Mouse (Mus musculus): ENCODE results near the gene Ptp4a2. TPM values are rescaled to one million over a fixed set of nuclear protein-coding genes. Genes with fewer than 3 reads are reported as not detected.

The Ptp4a2 gene
- polyA plus RNA-seq, 1 experiment from 2014 or later = 222 TPM

Small RNAs within 50 kb of the gene (microRNA-seq; reads per million reads assigned to microRNA genes)
- not detected for gene Gm28017

Other genes starting within 250 kb of the Ptp4a2 start
- gene Lck, start 237.6 kb upstream of the Ptp4a2 start, polyA plus RNA-seq (2015; fragmentation: Nextera tagmentation; extraction: Ambion mirVana) = 15.4 and 16.2 TPM in 2 replicates
- 0.26 TPM in 1 of 2 replicates, not detected in the other for gene Fam167b, start 232.7 kb upstream of the Ptp4a2 start, polyA plus RNA-seq (2015; fragmentation: Nextera tagmentation; extraction: Ambion mirVana)
- gene Eif3i, start 210.6 kb upstream of the Ptp4a2 start, polyA plus RNA-seq (2015; fragmentation: Nextera tagmentation; extraction: Ambion mirVana) = 187 and 198 TPM in 2 replicates
- 177 and 180 TPM in 2 replicates for gene Tmem234, start 210.6 kb upstream of the Ptp4a2 start, polyA plus RNA-seq (2015; fragmentation: Nextera tagmentation; extraction: Ambion mirVana)
- gene Dcdc2b, start 197.0 kb upstream of the Ptp4a2 start, polyA plus RNA-seq (2015; fragmentation: Nextera tagmentation; extraction: Ambion mirVana) = 3.5 and 4.1 TPM in 2 replicates
- 28.0 and 33.1 TPM in 2 replicates for gene Iqcc, start 192.1 kb upstream of the Ptp4a2 start, polyA plus RNA-seq (2015; fragmentation: Nextera tagmentation; extraction: Ambion mirVana)
- 172 and 183 TPM in 2 replicates for gene Ccdc28b, start 187.3 kb upstream of the Ptp4a2 start, polyA plus RNA-seq (2015; fragmentation: Nextera tagmentation; extraction: Ambion mirVana)
- 42.5 and 49.8 TPM in 2 replicates for gene Txlna, start 170.2 kb upstream of the Ptp4a2 start, polyA plus RNA-seq (2015; fragmentation: Nextera tagmentation; extraction: Ambion mirVana)
- gene Kpna6, start 138.5 kb upstream of the Ptp4a2 start, polyA plus RNA-seq (2015; fragmentation: Nextera tagmentation; extraction: Ambion mirVana) = 18.6 and 19.3 TPM in 2 replicates
- 16.8 and 18.2 TPM in 2 replicates for gene Tmem39b, start 114.4 kb upstream of the Ptp4a2 start, polyA plus RNA-seq (2015; fragmentation: Nextera tagmentation; extraction: Ambion mirVana)
- gene Khdrbs1, start 68.9 kb upstream of the Ptp4a2 start, polyA plus RNA-seq (2015; fragmentation: Nextera tagmentation; extraction: Ambion mirVana) = 116 and 132 TPM in 2 replicates
- gene Spocd1, start 118.0 kb downstream of the Ptp4a2 start, polyA plus RNA-seq (2015; fragmentation: Nextera tagmentation; extraction: Ambion mirVana) = not detected in 2 replicates
- 15.8 and 17.0 TPM in 2 replicates for gene Adgrb2, start 173.7 kb downstream of the Ptp4a2 start, polyA plus RNA-seq (2015; fragmentation: Nextera tagmentation; extraction: Ambion mirVana)
- gene Col16a1, start 236.6 kb downstream of the Ptp4a2 start, polyA plus RNA-seq (2015; fragmentation: Nextera tagmentation; extraction: Ambion mirVana) = 8.6 and 10.5 TPM in 2 replicates